Mouse (Mus musculus) layer of hippocampus, postnatal 10 days (tissue): Measurements from ENCODE around the gene L3mbtl3. TPM values are rescaled to one million over a fixed set of nuclear protein-coding genes. Genes with fewer than 3 reads are reported as not detected.
A peak's percentile ranks its signal among the peaks of the same experiment; 100 is the strongest.

Experiments
- DNase-seq, 2 experiments: peaks; one replicate each; pipeline ENCODE4 v3.0.0; 2021; ENCODE audit warnings: low spot score in 2 of 2
- long read RNA-seq: library from polyadenylated mRNA; stranded (forward); transcript quantifications from one replicate; pipeline ENCODE4 v2.0.0, GENCODE M21; 2023
- total RNA-seq, 2 experiments: library from RNA; stranded (reverse); gene quantifications; 2 replicates each; pipeline ENCODE4 v1.2.3; 2021

The L3mbtl3 gene
- total RNA-seq, result 10 to 100 TPM; 24.1 to 24.8 TPM
- long read RNA-seq, partial matches to known transcripts, result 2 of 7 reads
- long read RNA-seq, other reads (novel, unspliced or antisense), result 5 of 7 reads

- peak; percentile 76 to 90 for DNase-seq
Measured at GRCm38 (mm10) chr10:26375790-26376545, at the start of gene L3mbtl3. TSS of gene L3mbtl3 (minus strand) at chr10:26375971.

DNA sequence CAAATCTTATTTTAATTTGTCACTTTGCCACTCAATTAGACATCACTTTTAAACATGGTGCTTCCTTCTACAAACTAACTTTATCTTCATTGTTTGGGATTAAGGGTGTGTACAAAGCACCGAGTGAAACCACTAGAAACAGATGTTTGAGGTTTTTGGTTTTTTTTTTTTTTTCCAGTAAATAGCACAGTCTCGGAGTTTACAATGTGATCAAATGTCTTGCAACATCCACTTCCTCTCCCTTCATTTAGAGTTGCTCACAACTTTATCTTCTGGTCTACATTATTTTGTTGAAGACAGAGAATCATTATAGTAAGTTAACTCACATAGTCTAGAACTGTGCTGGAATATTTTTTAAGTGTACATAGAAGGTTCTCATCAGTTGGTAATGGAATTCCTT is 45.4 kb upstream of the L3mbtl3 start:
- DNase-seq, result no peak

DNA sequence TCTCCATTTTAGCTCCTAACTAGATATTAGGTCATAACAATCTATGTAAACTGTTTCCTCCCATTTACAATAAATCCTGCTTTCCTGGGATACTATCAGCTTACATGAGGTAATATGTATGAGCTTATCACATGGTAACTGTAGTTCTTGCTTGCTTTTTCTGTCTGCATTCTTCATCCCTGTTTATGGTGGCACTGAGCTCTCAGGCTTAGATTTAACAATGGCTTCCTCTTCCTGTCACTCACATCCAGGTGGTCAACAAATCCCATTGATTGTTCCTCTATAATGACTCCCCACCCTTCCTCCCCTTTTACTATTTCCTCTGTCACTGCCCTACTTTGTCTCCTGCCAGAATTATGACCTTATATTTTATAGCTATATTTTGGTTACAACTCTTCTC is 12.9 kb upstream of the L3mbtl3 start:
- no peak for DNase-seq

DNA sequence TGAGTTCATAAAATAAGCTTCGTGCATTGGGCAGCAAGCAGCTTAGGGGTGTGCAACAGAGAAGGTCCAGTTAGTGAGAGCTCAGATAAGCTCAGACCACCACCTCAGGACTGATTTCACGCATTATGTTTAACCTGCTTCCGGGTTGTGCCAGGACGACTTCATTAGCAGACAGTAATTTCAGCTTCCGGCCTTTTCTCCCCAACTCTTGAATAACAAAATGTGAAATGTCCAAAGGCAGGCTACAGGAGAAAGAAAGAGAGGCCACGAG is 1.5 kb upstream of the L3mbtl3 start:
- DNase-seq, result no peak

GRCm38 (mm10) chr10:26376546-26377331 is 968 bp upstream of the L3mbtl3 start:
- DNase-seq, result no peak

- DNase-seq, result no peak
Measured at GRCm38 (mm10) chr10:26375351-26375751, 420 bp downstream of the L3mbtl3 start.

GRCm38 (mm10) chr10:26374436-26375311 is 1.1 kb downstream of the L3mbtl3 start:
- DNase-seq, result peak; percentile 64 to 74

GRCm38 (mm10) chr10:26373951-26374435 is 1.8 kb downstream of the L3mbtl3 start:
- DNase-seq, result peak; percentile 32 to 68

- DNase-seq, result peak; percentile 77 to 86
Measured at GRCm38 (mm10) chr10:26372940-26373931, 2.5 kb downstream of the L3mbtl3 start.

DNA sequence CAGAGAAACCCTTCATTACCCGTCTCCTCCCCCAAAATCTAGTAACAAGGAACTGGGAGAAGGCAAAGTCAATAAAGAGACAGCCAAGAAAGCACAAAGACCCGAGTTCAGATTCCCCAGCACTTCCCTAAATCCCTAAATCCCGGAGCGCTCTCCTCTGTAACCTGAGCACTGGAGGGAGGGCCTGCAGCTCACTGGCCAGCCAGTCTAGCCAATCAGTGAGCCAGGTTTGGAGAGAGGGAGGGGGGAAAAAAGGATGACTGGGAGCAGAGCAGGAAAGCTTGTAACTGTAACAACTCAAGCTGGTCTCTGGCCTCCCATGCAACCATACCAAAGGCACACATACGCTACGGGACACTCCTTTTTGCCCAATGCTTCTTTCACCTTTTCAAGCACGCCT is 4.4 kb downstream of the L3mbtl3 start:
- DNase-seq, result no peak

- DNase-seq, result no peak
Measured at GRCm38 (mm10) chr10:26364942-26365341, 10.8 kb downstream of the L3mbtl3 start.

DNA sequence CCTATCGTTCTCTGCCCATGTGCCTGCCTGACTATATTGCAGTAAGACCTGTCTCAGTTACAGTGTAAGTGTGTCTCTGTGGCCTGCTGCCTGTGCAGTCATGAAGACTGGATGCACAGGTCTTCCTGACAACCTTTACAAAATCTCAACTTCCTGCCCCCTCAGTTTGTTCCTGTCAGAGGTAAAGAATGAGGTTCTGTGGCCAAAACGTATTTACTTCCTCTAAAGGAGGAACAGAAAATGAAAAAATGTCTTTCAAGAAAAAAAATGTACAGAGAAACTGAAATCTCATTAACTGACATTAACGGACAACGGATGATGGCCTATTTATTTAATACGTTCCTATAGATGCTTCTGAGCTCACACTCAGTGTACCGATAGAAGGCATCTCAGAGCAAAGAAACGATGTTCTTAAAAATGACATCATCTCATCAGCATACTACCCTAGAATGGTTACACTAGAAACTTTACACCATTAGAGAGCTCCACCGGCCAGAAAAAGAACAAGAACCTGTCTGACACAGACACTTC is 11.4 kb downstream of the L3mbtl3 start:
- no peak for DNase-seq

DNA sequence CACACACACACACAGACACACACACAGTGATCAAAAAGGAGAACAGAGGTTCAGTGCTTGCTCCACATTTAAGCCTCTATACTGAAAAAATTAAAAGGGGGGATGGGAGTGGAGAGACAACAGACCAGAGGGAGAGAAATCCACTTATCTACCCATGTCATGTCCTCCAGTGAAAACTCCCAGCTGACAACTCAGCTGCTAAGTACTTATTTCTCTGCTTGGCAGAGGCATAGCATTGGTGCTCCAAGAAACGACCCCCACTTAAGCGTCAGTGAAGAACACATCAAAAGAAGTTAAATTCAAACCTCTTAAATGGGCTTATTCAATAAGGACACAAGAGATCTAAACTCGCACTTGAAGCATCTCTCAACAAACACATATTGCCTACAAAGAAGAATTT is 12.2 kb downstream of the L3mbtl3 start:
- DNase-seq, result no peak

DNA sequence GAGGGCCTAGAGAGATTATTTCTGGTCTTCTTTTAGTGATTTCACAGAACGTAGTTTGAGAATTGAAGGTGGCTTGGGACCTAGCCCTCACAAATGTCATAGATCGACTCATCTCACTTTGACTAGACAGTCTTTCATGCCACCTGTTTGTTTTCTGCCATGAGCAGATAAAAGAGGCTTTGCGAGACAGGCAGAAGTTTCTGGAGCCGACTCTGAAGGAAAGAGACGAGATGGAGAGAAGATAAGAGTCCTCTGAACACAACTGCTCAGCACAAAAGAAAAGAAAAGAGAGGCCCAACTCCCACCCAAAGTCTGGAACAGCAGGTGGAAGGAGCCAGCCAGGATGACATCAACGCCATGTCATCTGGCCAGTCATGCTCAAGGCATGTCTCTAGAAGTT is 17.0 kb downstream of the L3mbtl3 start:
- DNase-seq, result no peak

GRCm38 (mm10) chr10:26358231-26358630 is 17.5 kb downstream of the L3mbtl3 start:
- no peak for DNase-seq

DNA sequence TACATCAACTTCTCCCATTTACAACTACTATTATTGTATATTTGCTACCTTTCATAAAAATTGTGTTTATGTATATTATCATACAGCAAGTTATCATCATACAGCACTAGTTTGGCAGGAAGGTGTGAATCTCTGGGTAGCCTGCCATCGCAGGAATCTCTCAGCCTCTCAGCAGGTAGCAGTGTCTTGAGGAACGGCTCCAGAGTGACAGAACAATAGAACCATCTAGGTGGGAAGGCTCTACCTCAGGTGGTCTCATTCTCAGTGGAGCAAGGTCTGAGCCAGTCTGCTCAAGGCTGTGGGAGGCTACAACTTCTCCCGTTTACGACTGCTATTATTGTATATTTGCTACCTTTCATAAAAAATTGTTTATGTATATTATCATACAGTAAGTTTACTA is 22.0 kb downstream of the L3mbtl3 start:
- no peak for DNase-seq

GRCm38 (mm10) chr10:26351129-26351738 is 24.5 kb downstream of the L3mbtl3 start:
- DNase-seq, result no peak

DNA sequence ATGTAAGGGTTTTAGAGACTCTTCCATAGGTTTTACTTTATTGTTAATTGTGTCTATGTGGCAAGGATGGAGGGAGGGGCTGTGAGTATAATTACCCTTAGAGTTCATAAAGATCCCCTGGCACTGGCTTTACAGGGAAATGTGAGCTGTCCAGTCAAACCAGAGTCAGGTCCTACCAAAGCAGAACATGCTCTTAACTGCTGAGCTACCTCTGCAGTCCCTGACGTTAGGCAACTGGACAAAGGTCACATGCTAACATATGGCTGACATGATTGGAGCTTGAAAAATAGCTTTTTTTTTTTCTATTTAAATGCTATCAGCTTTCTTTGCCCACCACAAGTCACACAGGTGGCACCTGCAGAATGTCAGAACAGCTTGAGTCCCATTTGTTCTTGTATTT is 25.6 kb downstream of the L3mbtl3 start:
- no peak for DNase-seq

DNA sequence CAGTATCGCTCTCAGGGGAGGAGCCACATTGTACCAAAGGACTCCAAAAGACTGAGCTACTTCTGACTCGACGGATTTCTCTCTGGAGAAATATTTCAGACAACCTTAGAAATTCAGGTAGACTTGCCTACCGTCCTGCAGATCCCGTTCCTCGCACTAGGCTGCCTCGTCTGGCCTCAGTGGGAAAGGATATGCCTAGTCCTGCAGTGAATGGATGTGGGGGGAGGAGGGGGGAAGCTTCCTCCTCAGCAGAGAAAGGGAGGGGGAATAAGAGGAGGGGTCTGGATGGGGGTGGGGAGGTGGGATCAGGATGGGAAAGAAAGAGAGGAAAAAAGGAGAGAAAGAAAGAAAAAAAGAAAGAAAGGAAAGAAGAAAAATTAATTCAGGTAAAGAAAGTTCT is 28.2 kb downstream of the L3mbtl3 start:
- no peak for DNase-seq

DNA sequence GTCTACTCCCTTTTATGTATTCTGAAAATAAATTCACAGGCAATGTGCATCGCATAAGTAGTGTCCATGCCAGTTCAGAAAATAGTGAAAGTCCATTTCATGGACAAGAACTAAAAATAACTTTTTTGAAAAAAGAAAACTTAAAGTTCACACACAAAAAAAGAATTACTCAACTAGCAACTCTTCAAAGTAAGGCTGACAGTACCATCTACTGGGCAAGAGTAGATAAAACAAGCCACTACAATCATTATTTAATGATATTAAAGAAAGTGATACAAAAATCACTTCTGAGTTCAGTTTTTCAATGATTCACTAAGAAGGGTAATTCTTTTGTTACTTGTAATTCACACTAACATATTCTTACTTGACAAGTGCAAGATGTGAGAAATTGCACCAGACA is 29.9 kb downstream of the L3mbtl3 start:
- no peak for DNase-seq
